Mouse (Mus musculus): ENCODE measurements at regions not wholly inside any gene's neighbourhood (a gene's known extent, or its start where the extent isn't known, plus 50 kb on each side); places are given as distances from the start of the nearest gene placed in this dataset.
"Not testable (repeated sequence)": the region's sequence is repeated elsewhere in the genome, so short reads cannot be mapped to it uniquely, and the experiment has no call there.

DNA sequence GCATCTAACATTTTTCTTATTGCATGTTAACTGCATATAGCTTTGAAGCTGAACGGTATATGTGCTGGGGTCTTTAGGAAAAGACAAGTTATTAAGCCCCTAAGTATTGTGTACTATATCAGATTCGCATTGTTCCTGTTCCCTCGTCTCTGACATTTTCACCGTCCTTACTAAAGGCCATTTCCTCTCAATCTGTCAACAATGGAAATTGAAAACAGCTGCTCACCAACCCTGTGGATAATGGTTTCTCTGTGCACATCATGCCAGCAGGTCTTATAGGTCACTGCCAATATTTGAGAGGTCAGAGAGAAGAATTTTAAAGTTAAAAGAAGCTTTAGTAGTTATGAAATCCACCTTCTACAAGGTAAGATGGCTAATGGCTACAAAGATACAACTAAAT is 797.4 kb upstream of the Impad1 start:
- no peak for DNase-seq (ENCODE audit: low spot score in 2 of 2)

DNA sequence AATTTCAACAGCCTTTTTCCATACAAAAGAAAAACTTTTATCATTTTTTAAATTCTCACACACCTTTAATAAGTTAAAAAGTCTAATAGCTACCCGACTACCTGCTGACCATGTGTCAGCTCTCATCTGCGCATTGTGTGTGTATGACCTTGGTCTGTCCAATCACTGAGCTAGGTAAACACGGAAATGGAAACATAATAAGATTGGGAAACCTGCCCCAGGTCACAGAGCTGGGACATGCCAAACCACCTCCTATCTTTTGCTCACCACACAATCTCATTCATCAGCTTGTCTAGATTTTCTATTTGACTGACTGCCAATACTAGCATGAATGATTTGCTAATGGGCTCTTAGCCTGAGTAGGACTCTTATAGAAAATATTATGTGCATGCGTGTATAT is 794.3 kb upstream of the Impad1 start:
- no peak for DNase-seq (ENCODE audit: low spot score in 2 of 2)

DNA sequence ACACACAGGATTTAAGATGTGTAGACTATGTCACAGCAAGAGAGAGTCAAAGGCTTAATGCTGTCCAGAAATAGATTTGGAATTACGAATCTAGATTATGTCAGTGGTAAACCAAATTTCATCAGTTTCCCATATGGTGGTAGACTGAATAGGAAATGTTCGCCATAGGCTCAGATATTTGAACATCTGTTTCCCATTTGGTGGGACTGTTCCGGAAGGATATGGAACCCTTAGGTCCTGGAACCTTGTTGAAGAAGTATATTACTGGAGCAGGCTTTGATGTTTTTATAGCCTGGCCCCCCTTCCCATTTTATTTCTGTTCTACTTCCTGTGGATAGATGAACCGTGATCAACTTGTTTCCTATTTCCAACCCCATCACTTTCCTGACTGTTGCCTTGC is 792.0 kb upstream of the Impad1 start:
- DNase-seq (ENCODE audit: low spot score in 2 of 2) = no peak

DNA sequence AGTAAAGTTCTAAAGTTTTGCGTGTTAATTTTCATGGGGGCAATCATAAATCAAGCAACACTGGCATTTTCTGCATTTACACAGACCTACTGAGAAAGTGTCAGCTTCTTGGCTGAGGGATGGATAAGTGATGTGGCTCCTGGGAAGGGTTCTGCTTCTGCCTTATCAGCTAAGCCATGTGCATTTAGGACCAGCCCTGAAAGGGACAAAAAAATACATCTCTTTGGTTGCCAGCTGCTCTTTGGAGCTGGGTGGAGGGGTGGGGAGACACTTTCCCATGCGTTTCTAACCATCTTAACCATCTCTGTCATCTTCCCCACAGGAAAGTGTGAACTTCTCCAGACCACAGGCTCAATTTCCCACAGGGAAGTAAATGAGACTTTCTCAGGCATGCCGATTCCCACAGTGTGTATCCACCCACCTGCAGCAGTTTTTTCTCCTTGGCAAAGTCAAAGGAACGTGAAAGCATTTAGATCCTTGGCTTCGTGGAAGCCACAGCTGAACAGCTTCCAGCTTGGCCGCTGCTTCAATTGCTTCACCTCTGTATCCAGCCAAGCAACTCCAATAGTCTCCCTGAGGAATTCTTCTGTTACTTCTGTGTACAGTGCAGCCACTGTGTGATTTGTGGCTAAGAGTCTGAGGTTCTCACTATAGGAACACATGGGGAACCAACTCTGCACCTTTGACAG is 791.0 kb upstream of the Impad1 start:
- no peak for DNase-seq (ENCODE audit: low spot score in 2 of 2)

DNA sequence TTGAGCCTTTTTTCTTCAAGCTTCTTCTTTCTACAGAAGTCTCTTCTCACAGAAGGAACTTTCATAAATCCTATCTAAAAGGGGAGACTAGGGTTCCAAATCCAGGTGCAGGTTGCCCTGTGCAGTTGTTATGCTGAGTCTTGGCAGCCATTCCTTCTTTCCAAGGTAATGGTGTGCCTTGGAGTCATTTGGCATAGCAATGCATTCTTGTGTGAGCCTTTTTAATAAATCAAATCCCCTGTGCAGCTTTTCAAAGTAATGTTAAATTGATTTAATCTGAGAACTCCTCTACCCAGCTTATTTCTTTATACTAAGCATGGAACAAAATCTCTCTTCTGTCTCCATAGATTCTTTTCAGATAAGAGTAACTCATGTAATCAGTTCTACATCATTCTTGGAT is 774.9 kb upstream of the Impad1 start:
- no peak for DNase-seq (ENCODE audit: low spot score in 2 of 2)

DNA sequence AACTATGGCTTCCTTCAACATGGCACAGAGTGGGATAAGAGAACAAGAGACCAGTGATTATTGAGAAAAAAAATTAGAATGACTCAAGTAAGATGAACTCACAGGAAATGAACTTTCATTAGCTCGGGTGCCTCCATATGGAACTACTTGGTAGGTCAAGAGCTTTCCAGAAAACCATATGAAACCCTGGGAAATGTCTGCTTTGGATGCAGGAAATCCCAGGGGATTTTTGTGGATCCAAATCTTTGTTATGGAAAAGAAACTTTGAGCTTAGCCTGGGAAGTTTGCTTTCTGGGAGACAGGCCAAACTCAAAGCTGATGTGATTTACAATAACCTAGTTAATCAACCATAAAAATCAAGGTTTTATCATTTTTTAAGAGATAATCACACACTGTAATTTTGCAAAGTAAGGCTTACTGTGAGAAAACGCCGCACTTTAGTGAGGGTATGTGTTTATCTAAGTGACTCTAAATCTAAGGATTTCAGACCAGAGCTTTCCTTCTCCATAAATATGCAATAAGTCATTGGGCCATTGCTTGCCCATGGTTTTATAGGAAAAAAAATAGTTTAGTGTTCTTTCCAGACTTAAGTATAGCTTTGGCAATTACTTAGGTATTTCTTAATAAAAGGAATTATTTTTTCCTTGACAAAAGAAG is 767.0 kb upstream of the Impad1 start:
- DNase-seq (ENCODE audit: low spot score in 2 of 2) = no peak

DNA sequence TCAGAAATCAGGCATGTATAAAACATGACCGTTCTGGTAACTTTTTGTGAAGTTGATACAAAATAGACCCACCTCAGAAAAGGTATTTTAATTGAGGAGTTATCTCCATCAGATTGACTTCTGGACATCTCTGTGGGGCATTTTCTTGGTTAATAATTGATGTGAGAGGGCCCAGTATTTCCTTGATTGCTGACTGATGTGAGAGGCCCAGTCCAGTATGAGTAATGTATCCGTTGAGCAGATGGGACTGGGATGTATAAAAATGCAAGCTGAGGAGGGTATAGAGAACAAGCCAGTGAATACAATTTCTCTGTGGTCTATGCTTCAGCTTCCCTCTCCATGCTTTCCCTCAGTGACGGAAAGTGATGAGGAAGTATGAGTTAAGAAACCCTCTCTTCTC is 747.0 kb upstream of the Impad1 start:
- DNase-seq (ENCODE audit: low spot score in 2 of 2) = no peak

DNA sequence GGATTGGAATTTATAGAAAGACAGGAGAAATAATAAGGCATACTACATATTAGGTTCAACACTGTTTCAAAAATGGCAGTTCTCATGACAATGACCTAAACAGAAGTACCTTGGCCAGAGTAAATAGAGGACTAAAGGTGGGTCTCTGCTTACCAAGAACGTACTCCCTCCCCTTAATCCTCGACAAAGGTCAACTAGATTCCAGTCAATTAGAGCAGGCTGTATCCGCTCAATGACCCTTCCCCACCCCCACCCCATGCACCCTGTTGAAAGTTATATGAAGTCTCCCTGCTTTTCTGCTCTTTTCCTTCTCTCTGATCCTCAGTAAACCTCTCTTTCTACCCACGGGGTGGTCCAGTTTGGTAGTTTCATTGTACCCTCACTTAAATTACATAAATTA is 737.3 kb upstream of the Impad1 start:
- DNase-seq (ENCODE audit: low spot score in 2 of 2) = no peak

DNA sequence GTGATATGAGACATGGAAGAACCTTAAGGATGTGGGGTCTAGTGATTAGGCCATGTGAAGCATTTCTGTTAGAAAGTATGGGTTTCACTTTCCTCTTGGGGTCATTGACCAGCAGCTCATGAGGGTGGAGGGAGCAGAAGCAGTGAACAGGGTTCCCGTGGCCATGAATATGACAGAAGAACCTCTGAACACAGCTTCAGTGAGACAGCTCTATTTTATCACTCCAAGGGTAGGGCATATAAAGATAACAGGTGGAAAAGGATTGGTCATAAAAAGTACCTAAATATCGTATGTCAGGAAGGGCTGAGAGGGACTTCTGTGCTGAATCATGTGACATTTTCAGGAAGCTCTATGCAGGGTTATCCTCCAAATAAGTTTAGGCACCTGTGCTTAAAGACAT is 725.4 kb upstream of the Impad1 start:
- no peak for DNase-seq (ENCODE audit: low spot score in 2 of 2)

DNA sequence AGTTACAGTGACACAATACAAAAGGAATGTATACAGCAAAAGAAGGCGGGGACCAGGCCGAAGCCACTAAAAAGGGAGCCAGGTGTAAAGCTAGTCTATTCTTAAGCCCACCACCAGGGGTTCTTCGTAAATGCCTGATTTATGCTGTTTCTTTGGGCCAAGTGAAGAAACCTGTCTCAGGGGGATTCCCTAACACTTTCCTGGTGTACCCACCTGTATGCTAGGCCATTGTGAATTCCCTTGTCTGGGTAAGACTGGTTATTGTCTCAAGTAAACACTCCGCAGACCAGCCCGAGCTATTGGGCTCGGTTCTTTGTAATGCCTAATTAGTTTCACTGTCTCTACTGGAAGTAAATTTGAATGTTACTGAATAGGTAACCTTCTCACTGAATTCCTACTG is 722.3 kb upstream of the Impad1 start:
- not testable (repeated sequence) for DNase-seq (ENCODE audit: low spot score in 2 of 2)

DNA sequence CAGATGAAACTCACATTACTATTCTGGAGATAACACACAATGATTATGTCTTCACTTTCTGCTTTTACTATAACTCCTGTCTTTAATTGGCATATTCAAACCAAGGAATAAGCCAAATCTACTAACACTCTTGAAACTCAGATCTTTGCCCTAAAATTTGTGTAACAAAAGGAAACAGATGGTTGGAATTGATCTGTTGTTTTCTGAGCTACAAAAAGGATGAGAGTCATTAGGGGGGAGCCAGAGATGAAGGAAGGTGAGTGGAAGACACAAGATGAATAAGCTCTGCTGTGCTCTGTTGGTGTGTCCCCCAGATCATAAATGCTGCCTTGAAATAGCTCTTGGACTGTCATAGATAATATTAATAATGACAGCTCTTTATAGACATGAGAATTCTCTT is 718.6 kb upstream of the Impad1 start:
- no peak for DNase-seq (ENCODE audit: low spot score in 2 of 2)

DNA sequence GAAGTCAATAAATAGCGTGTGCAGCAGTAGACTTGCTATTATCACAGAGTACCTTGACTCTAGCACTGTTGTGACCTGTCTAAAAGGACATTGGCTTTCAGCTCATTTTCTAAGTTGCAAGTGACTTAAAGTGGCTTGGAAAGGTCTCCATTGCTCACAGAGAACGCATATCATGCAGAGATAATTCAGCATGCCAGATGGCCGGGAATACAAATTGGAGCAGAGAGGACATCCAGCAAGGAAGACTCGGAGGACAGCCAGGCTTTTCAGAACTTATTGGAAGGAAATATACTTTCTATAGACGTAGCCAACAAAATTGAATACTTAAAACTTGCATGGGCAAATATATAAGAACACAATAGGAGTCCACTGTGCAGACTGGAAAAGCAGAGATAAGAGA is 716.2 kb upstream of the Impad1 start:
- DNase-seq (ENCODE audit: low spot score in 2 of 2) = peak in 1 of 2 experiments; percentile 4

DNA sequence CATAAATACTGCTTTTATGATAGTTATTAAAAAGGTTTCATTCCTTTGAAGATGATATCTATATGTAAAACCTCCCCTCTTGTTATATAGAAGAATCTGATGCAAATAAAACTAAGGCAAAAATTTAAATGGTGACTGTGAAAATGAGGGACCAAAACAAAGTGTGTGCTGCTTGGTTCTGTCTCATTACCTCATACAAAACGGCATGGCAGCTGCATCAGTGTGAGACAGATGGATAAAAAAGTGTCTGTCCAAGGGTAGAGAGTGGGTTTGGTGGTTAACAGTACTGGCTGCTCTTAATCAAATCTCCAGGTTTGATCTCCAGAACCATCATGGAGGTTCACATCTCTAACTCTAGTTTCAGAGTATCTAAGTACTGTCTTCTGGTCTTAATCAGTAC is 701.9 kb upstream of the Impad1 start:
- no peak for DNase-seq (ENCODE audit: low spot score in 2 of 2)

DNA sequence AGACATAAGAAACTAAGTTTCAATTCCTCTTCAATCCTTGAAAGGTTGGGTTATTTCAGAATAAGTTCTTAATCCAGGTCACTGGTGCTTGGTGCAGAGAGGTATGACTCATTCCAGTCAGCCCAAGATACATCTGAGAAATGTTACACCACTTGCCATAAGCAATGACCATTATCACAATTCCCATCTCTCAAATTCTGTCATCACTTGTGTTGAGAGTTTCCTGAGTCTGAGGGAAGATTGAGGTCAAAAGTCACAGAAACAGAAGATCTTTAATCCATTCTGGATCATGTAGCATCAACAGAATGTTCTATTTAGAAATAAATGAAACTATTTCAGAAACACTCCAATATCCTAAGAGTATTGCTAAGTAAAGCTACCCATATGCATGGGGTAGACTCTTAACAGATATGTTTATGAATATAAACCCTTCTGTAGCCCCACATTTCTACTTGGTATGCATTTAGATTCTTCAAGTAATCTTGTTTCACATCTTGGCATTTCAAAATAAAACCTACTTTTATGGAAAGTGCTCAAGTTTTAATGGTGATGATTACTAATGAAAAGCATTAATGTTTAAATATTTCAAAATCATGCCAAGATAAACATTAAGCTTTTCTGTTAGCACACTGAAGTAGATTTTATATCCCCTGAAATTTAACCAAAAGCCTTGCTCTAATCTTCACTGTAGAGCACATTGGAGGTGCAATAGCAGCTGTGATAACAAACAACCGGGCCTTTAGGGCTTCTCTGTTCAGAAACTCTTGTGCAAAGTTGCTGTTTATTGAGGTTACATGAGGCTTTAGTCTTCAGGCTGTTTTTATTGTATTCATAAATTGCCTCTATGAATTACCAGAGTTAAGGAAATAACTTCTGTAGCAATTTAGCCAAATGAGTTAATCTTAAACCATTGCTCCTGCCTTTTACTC is 701.2 kb upstream of the Impad1 start:
- no peak for DNase-seq (ENCODE audit: low spot score in 2 of 2)

DNA sequence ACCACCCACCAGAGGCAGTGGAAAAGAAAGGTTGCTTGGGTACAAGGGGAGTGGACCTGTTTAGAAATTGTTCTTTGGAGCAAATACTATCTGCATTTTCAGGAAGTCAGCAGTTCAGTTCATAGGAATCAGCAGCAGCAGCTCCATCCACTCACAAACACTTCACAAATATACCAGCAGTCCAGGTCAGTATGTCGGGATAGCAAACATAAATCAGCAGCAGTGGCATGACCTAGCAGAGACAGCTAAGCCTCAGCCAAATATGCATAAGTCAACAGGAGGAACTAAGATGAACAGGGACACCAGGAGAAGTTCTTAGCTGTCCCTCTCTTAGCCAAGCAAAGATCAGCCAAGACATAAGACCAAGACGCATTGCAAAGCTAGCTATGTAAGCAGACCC is 693.6 kb upstream of the Impad1 start:
- no peak for DNase-seq (ENCODE audit: low spot score in 2 of 2)

DNA sequence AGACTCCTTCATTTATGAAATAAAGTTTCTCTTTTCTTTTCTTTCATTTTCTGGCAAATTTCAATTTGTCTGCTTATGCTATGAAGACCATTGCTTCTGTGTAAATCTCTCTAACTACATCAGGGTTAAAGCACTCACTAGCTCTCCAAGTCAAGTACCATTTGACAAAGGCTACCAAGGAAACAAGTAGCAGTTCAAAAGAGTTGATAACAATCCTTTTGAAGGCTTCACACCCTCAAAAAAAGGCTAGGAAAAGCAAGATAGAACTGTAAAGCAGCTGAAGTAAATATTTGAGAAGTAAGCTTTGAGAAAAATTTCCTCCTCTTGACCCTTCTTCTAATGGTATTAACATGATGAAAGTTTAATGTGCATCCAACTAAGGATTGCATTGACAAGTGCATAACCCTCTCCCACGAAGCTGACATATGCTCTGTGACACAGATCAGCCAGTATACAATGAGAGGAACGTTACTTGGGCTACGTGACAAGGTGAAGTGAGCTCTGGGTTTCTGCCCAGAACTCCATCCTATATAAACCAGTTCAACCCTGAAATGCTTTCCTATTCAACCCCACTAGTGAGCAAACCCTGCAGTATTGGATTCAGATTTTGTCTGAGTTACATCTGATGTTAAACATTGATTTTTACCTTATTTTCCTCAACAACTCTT is 678.9 kb upstream of the Impad1 start:
- DNase-seq (ENCODE audit: low spot score in 2 of 2) = no peak

DNA sequence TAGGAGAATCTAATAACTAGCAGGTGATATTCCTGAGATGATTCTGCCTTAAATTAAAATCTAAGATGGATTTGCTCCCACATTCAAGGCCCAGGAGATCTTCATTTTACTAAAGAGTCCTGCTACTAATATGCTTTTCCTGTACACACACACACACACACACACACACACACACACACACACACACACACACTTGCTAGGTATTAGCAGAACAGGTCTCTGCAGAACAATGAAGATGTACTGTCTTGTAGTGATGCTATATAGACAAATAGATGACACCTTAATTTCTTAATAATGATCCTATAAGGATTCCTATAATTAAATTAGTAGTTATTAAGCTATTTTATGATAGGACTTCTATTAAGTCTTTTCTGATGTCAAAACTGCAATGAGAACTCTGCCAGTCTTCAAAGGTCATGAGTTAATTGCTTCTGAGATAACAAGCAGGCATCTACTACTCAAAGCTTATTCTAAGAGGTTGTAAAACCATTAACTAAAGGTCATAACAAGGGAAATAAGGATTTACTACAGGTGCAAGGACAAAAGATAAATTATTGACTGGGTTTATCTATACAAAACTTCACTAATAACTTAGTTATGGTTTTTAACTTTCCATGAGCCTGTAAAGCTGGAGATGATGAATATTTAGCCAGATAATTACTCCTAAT is 666.0 kb upstream of the Impad1 start:
- no peak for DNase-seq (ENCODE audit: low spot score in 2 of 2)

DNA sequence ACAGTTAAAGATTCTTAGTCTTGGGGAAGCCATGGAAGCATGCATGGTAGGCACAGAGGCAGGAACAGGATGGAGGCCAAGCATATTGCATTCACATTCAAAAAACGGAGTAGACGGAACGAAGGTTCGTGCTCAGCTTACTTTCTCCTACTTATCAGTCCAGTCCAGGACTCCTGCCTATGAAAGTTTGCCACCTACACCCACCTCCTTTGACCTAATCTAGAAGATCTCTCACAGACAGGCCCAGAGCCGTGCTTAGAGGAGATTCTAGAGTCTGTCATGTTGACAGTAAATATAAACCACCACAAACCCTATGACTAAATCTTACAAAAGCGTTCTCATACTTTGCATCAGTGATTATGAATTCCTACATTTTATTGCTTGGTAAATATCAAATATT is 657.3 kb upstream of the Impad1 start:
- DNase-seq (ENCODE audit: low spot score in 2 of 2) = no peak

DNA sequence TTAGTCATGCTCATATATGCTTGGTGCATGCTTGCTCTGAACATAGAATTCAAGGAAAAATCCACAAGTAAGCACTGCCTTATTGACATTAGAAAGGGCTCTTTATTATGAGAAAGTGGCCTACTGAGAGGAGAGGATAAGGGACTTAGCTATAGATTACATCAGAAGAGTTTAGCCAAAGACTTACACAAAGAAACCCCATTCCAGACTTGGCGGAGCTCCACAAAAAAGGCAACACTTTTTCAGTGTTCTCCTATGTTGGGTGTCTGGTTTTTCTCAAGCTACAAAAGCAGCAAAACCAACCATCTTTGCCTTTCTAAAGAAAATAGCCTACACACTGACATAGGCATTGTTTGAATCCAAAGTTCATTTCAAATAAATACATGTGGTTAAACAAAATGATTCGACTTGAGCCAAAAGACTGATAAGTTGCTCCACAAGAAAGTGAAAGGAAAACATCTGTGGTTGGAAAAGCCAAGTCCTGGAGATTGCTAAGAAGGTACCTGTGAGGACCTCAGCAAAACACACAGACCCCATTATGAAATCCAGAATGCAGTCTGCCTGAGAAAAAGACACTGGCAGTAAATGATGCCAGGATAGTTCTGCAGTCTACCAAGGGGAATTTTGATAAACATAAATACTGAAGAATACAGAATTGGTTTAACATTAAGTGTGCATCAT is 648.3 kb upstream of the Impad1 start:
- no peak for DNase-seq (ENCODE audit: low spot score in 2 of 2)

DNA sequence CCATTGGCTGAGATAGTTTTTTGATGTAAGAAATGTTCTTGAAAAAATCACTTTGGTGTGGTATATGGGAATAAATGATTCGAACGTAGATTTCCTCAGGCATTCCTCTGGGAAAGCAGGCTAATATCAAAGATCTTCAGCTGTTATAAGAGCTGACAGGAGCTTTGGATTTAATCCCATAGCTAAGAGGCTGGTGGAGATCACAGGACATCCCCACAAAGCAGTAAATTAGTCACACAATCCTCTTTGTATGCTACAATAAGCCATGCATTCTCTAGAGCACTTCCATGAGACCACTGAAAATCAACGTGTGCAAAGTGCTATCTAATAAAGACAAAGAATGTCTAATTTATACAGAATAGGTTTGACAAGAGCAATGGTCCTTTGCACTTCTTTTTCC is 643.9 kb upstream of the Impad1 start:
- DNase-seq (ENCODE audit: low spot score in 2 of 2) = no peak

All from layer of hippocampus, adult 8-10 months (tissue).